Mouse (Mus musculus) cerebellum, adult 2 months (tissue): ENCODE measurements around the gene Klhl33. TPM values are rescaled to one million over a fixed set of nuclear protein-coding genes. Genes with fewer than 3 reads are reported as not detected.

ENCODE experiments used
- DNase-seq, 2 experiments: peaks; one replicate each; pipeline ENCODE4 v3.0.0; 2021
- H3K27ac ChIP-seq: fragments of 200-500 bp; 2 replicates; pipeline ENCODE4 v1.5.1; 2012; ENCODE audit warnings: low read length, control low read depth, inconsistent platforms; ENCODE audit not compliant: insufficient read depth
- H3K27me3 ChIP-seq: fragments of 200-500 bp; 2 replicates; pipeline ENCODE4 v1.6.1; 2012; ENCODE audit warnings: inconsistent platforms, mild to moderate bottlenecking, low read length, moderate library complexity; ENCODE audit not compliant: control insufficient read depth, insufficient read depth
- H3K4me1 ChIP-seq: fragments of 200-500 bp; 2 replicates; pipeline ENCODE4 v1.6.1; 2011; ENCODE audit warnings: low read length; ENCODE audit not compliant: control insufficient read depth, insufficient read depth
- H3K4me3 ChIP-seq: fragments of 200-500 bp; replicated peaks from 2 replicates; pipeline ENCODE3; 2011; ENCODE audit warnings: mild to moderate bottlenecking, low read depth, low read length, control low read depth; ENCODE audit not compliant: insufficient read depth
- POLR2A ChIP-seq: fragments of 200-500 bp; IDR thresholded peaks from 2 replicates; pipeline ENCODE4 v1.6.1; 2011; ENCODE audit warnings: low read length, control low read depth, borderline replicate concordance; ENCODE audit not compliant: insufficient read depth
- WGBS: fragments of 180-500 bp; shearing (Covaris S2); methylation state at CpG from one replicate; pipeline ENCODE4 v1.1.7; 2018; 5-methylcytosine and 5-hydroxymethylcytosine counted together
- polyA plus RNA-seq: library from polyadenylated mRNA; depleted of rRNA; stranded (reverse); fragments of >200 nt; gene quantifications from 2 replicates; pipeline ENCODE4 v1.2.3, GENCODE M21; 2012; rRNA removed

Gene Klhl33
- polyA plus RNA-seq, 1 experiment, result 34.1 TPM

GRCm38 (mm10) chr14:50855788-50856187 is 41.5 kb downstream of the Klhl33 start:
- no peak for DNase-seq
- 59% methylated on average over 5 of the region's 5 CpGs for WGBS

More at GRCm38 (mm10) chr14:50855788-50856187, 41.5 kb downstream of the Klhl33 start:
- no peak for TF ChIP-seq POLR2A
- no peaks in the 10 kb centered on the region; the same call in 1 of the 2 replicates for H3K4me1 ChIP-seq
- H3K27me3 ChIP-seq, result no peaks in the 10 kb centered on the region
- no peak overlapping the region for H3K4me3 ChIP-seq
- no peak overlapping the region for H3K27ac ChIP-seq

Other genes starting within 250 kb of the Klhl33 start
- gene Olfr747, start 204.3 kb downstream of the Klhl33 start, polyA plus RNA-seq, result not detected in 2 replicates
- not detected in 2 replicates for gene Olfr748, start 190.1 kb downstream of the Klhl33 start, polyA plus RNA-seq
- gene Olfr749, start 152.4 kb downstream of the Klhl33 start, polyA plus RNA-seq, result not detected in 2 replicates
- gene Ttc5, start 112.0 kb downstream of the Klhl33 start, polyA plus RNA-seq, result 60.6 and 60.9 TPM in 2 replicates
- not detected in 2 replicates for gene Ccnb1ip1, start 89.8 kb downstream of the Klhl33 start, polyA plus RNA-seq
- 61.2 and 62.2 TPM in 2 replicates for gene Parp2, start 89.7 kb downstream of the Klhl33 start, polyA plus RNA-seq
- 6.4 and 8.4 TPM in 2 replicates for gene Tep1, start 26.9 kb downstream of the Klhl33 start, polyA plus RNA-seq
- gene Osgep, start 27.4 kb upstream of the Klhl33 start, polyA plus RNA-seq, result 65.1 and 70.3 TPM in 2 replicates
- gene Apex1, start 27.5 kb upstream of the Klhl33 start, polyA plus RNA-seq, result 48.5 and 49.7 TPM in 2 replicates
- gene Pip4p1, start 33.3 kb upstream of the Klhl33 start, polyA plus RNA-seq, result 204 and 212 TPM in 2 replicates
- 21.0 and 25.1 TPM in 2 replicates for gene Pnp, start 33.6 kb upstream of the Klhl33 start, polyA plus RNA-seq
- 22.2 and 23.9 TPM in 2 replicates for gene Gm49342, start 47.0 kb upstream of the Klhl33 start, polyA plus RNA-seq
- 0.98 and 1.0 TPM in 2 replicates for gene Pnp2, start 58.5 kb upstream of the Klhl33 start, polyA plus RNA-seq
- not detected in 2 replicates for gene Rnase10, start 110.2 kb upstream of the Klhl33 start, polyA plus RNA-seq
- gene Rnase9, start 144.4 kb upstream of the Klhl33 start, polyA plus RNA-seq, result not detected in 2 replicates
- gene Rnase11, start 152.7 kb upstream of the Klhl33 start, polyA plus RNA-seq, result not detected in 2 replicates
- not detected in 2 replicates for gene Rnase12, start 160.2 kb upstream of the Klhl33 start, polyA plus RNA-seq
- gene Olfr750, start 176.9 kb upstream of the Klhl33 start, polyA plus RNA-seq, result not detected in 2 replicates
- gene Rnase4, start 193.6 kb upstream of the Klhl33 start, polyA plus RNA-seq, result 11.5 and 12.4 TPM in 2 replicates
- gene Ang, start 193.6 kb upstream of the Klhl33 start, polyA plus RNA-seq, result 2.9 TPM in 2 replicates
- not detected in 2 replicates for gene Eddm3b, start 216.9 kb upstream of the Klhl33 start, polyA plus RNA-seq
- 0.61 and 0.81 TPM in 2 replicates for gene Rnase6, start 226.4 kb upstream of the Klhl33 start, polyA plus RNA-seq
- gene Rnase1, start 249.3 kb upstream of the Klhl33 start, polyA plus RNA-seq, result 3.3 and 4.1 TPM in 2 replicates